Mouse (Mus musculus) forebrain, embryonic 10.5 days (tissue): ENCODE data around the gene Oaz3. TPM values are rescaled to one million over a fixed set of nuclear protein-coding genes. Genes with fewer than 3 reads are reported as not detected.

Experiments
- DNase-seq: peaks from one replicate; pipeline ENCODE4 v3.0.0-alpha.2; 2017; ENCODE audit warnings: low spot score; ENCODE audit errors: extremely low spot score
- H3K27ac ChIP-seq: fragments of 300-500 bp; sonication (generic); 2 replicates; pipeline ENCODE4 v1.5.1; 2016; ENCODE audit warnings: mild to moderate bottlenecking
- H3K27me3 ChIP-seq: fragments of 300-500 bp; sonication (generic); 2 replicates; pipeline ENCODE4 v1.6.1; 2016; ENCODE audit warnings: mild to moderate bottlenecking; ENCODE audit not compliant: poor library complexity, severe bottlenecking
- H3K36me3 ChIP-seq: fragments of 300-500 bp; sonication (generic); replicated peaks from 2 replicates; pipeline ENCODE4 v1.6.1; 2016; ENCODE audit warnings: mild to moderate bottlenecking, moderate library complexity
- H3K4me1 ChIP-seq: fragments of 300-500 bp; sonication (generic); 2 replicates; pipeline ENCODE4 v1.6.1; 2016
- H3K4me3 ChIP-seq: fragments of 300-500 bp; sonication (generic); 2 replicates; pipeline ENCODE4 v1.5.1; 2016; ENCODE audit warnings: mild to moderate bottlenecking, moderate library complexity
- H3K9me3 ChIP-seq: fragments of 300-500 bp; sonication (generic); 2 replicates; pipeline ENCODE4 v1.6.1; 2016; ENCODE audit warnings: mild to moderate bottlenecking, moderate library complexity
- WGBS: fragments of 180-500 bp; shearing (Covaris S2); methylation state at CpG from one replicate; pipeline ENCODE4 v1.1.7; 2016; 5-methylcytosine and 5-hydroxymethylcytosine counted together
- polyA plus RNA-seq: library from polyadenylated mRNA; unstranded; fragments of >200 nt; fragmentation: Nextera tagmentation; extraction: Ambion mirVana; gene quantifications from 2 replicates; pipeline ENCODE4 v1.2.1, GENCODE M21; 2016

Oaz3 gene
- polyA plus RNA-seq, 1 experiment from 2014 or later = 0.81 TPM

- H3K4me1 ChIP-seq = no peaks in the 10 kb centered on the region
- no peak overlapping the region for H3K27ac ChIP-seq
- no peak for DNase-seq
- no peaks in the 10 kb centered on the region for H3K36me3 ChIP-seq
- no peak overlapping the region for H3K4me3 ChIP-seq
- H3K9me3 ChIP-seq = no peaks in the 10 kb centered on the region
- 87% methylated on average over 9 of the region's 9 CpGs for WGBS
- peaks cover 6% of the 10 kb centered on the region; the same call in 1 of the 2 replicates for H3K27me3 ChIP-seq
Measured at GRCm38 (mm10) chr3:94436420-94436819, 7.3 kb downstream of the Oaz3 start.

- H3K4me3 ChIP-seq = no peak overlapping the region
- WGBS = 91% methylated on average over 2 of the region's 2 CpGs
- H3K27me3 ChIP-seq = no peaks in the 10 kb centered on the region
- DNase-seq = no peak
- no peaks in the 10 kb centered on the region for H3K36me3 ChIP-seq
- H3K27ac ChIP-seq = no peak overlapping the region
- H3K4me1 ChIP-seq = no peaks in the 10 kb centered on the region
- no peaks in the 10 kb centered on the region for H3K9me3 ChIP-seq
Measured at GRCm38 (mm10) chr3:94434305-94434704, 9.4 kb downstream of the Oaz3 start.

- H3K4me3 ChIP-seq = no peak overlapping the region
- DNase-seq = no peak
- 88% methylated on average over 2 of the region's 2 CpGs for WGBS
Measured at GRCm38 (mm10) chr3:94430980-94431379, 12.7 kb downstream of the Oaz3 start.

GRCm38 (mm10) chr3:94413031-94413679 is 30.6 kb downstream of the Oaz3 start, which contains the start of gene Tdrkh:
Tdrkh (plus strand) TSS chr3:94413273.
- Histone ChIP-seq H3K27me3 (peaks cover 6% of the 10 kb centered on the region; the same call in 1 of the 2 replicates), H3K4me3 (peak within 1 kb of the TSS; percentile 61), H3K4me1 (peaks cover 20% of the 10 kb centered on the region), H3K36me3 (no peaks in the 10 kb centered on the region), H3K9me3 (no peaks in the 10 kb centered on the region), H3K27ac (peak within 1 kb of the TSS; percentile 89)
- peak; percentile 97 for DNase-seq
- 9% methylated on average over 52 of the region's 52 CpGs for WGBS

More at GRCm38 (mm10) chr3:94430980-94431379, 12.7 kb downstream of the Oaz3 start:
- Histone ChIP-seq H3K27me3 (no peaks in the 10 kb centered on the region), H3K36me3 (peaks cover 9% of the 10 kb centered on the region), H3K9me3 (no peaks in the 10 kb centered on the region), H3K27ac (no peak overlapping the region), H3K4me1 (no peaks in the 10 kb centered on the region)

GRCm38 (mm10) chr3:94412530-94412929 is 31.2 kb downstream of the Oaz3 start:
- Histone ChIP-seq H3K4me3 (peak overlapping the region; percentile 61), H3K27me3 (peaks cover 6% of the 10 kb centered on the region; the same call in 1 of the 2 replicates), H3K27ac (peak overlapping the region; percentile 89), H3K36me3 (no peaks in the 10 kb centered on the region), H3K9me3 (no peaks in the 10 kb centered on the region), H3K4me1 (peaks cover 20% of the 10 kb centered on the region)
- WGBS = 13% methylated on average over 25 of the region's 25 CpGs
- DNase-seq = no peak

GRCm38 (mm10) chr3:94405561-94405960 is 38.2 kb downstream of the Oaz3 start:
- WGBS = 77% methylated on average over 4 of the region's 4 CpGs
- Histone ChIP-seq H3K36me3 (no peaks in the 10 kb centered on the region), H3K27me3 (peaks cover 43% of the 10 kb centered on the region), H3K4me3 (no peak overlapping the region), H3K4me1 (peaks cover 22% of the 10 kb centered on the region), H3K9me3 (no peaks in the 10 kb centered on the region), H3K27ac (no peak overlapping the region)
- no peak for DNase-seq

- Histone ChIP-seq H3K27ac (no peak overlapping the region), H3K4me1 (peaks cover 32% of the 10 kb centered on the region), H3K4me3 (no peak overlapping the region), H3K9me3 (no peaks in the 10 kb centered on the region), H3K27me3 (peaks cover 54% of the 10 kb centered on the region), H3K36me3 (no peaks in the 10 kb centered on the region)
- WGBS = 33% methylated on average over 7 of the region's 7 CpGs
- DNase-seq = no peak
Measured at GRCm38 (mm10) chr3:94404366-94405054, 39.2 kb downstream of the Oaz3 start.

- 75% methylated on average over 8 of the region's 8 CpGs for WGBS
- Histone ChIP-seq H3K4me3 (no peak overlapping the region), H3K9me3 (no peaks in the 10 kb centered on the region), H3K27ac (0 out of 2 replicates have a peak overlapping the region, but pooled peaks have one; percentile 30), H3K4me1 (peaks cover 41% of the 10 kb centered on the region), H3K36me3 (no peaks in the 10 kb centered on the region), H3K27me3 (peaks cover 74% of the 10 kb centered on the region)
- no peak for DNase-seq
Measured at GRCm38 (mm10) chr3:94402451-94402850, 41.3 kb downstream of the Oaz3 start.

GRCm38 (mm10) chr3:94399663-94400310 is 43.9 kb downstream of the Oaz3 start:
- Histone ChIP-seq H3K4me3 (peak overlapping the region; percentile 52; the same call in 1 of the 2 replicates), H3K27ac (peak overlapping the region; percentile 67), H3K27me3 (peaks cover 85% of the 10 kb centered on the region), H3K4me1 (peaks cover 39% of the 10 kb centered on the region), H3K36me3 (no peaks in the 10 kb centered on the region), H3K9me3 (no peaks in the 10 kb centered on the region)
- 29% methylated on average over 5 of the region's 5 CpGs for WGBS
- DNase-seq = no peak

GRCm38 (mm10) chr3:94398943-94399481 is 44.7 kb downstream of the Oaz3 start:
- Histone ChIP-seq H3K9me3 (no peaks in the 10 kb centered on the region), H3K4me3 (peak overlapping the region; percentile 52), H3K27me3 (peaks cover 78% of the 10 kb centered on the region), H3K36me3 (no peaks in the 10 kb centered on the region), H3K4me1 (peaks cover 31% of the 10 kb centered on the region), H3K27ac (peak overlapping the region; percentile 67)
- DNase-seq = peak; percentile 29
- WGBS = 3% methylated on average over 20 of the region's 20 CpGs

GRCm38 (mm10) chr3:94398217-94398616 is 45.5 kb downstream of the Oaz3 start, which contains the start of gene Lingo4:
Lingo4 (plus strand) TSS chr3:94398517.
- no peaks in the 10 kb centered on the region for H3K9me3 ChIP-seq
- no peak for DNase-seq
- peak within 1 kb of the TSS; percentile 52 for H3K4me3 ChIP-seq
- peak within 1 kb of the TSS; percentile 67 for H3K27ac ChIP-seq
- H3K36me3 ChIP-seq = no peaks in the 10 kb centered on the region
- peaks cover 25% of the 10 kb centered on the region for H3K4me1 ChIP-seq
- H3K27me3 ChIP-seq = peaks cover 70% of the 10 kb centered on the region
- 71% methylated on average over 6 of the region's 6 CpGs for WGBS

- H3K36me3 ChIP-seq = no peaks in the 10 kb centered on the region
- H3K27me3 ChIP-seq = peaks cover 56% of the 10 kb centered on the region
- H3K4me3 ChIP-seq = no peak overlapping the region
- 86% methylated on average over 4 of the region's 4 CpGs for WGBS
- DNase-seq = no peak
- H3K9me3 ChIP-seq = no peaks in the 10 kb centered on the region
- H3K4me1 ChIP-seq = peaks cover 19% of the 10 kb centered on the region
- no peak overlapping the region for H3K27ac ChIP-seq
Measured at GRCm38 (mm10) chr3:94396851-94397250, 46.9 kb downstream of the Oaz3 start.
